Mouse (Mus musculus) adrenal gland, adult 18-20 months (tissue): ENCODE data around the gene Arl6ip4. TPM values are rescaled to one million over a fixed set of nuclear protein-coding genes. Genes with fewer than 3 reads are reported as not detected.
A peak's percentile ranks its signal among the peaks of the same experiment; 100 is the strongest.

Experiments used
- DNase-seq, 2 experiments: peaks; one replicate each; pipeline ENCODE4 v3.0.0; 2021 to 2022; ENCODE audit warnings: low spot score in 2 of 2
- total RNA-seq, 2 experiments: library from RNA; stranded (reverse); gene quantifications; 1 replicate in 1 of 2; 2 replicates in 1 of 2; pipeline ENCODE4 v1.2.3; 2021

Arl6ip4 gene
- total RNA-seq, 2 experiments from 2014 or later, result 51.3 to 56.8 TPM

GRCm38 (mm10) chr5:124093852-124094604, 21.9 kb upstream of the Arl6ip4 start:
- no peak for DNase-seq

- DNase-seq, result no peak
Measured at GRCm38 (mm10) chr5:124095077-124095581, 20.8 kb upstream of the Arl6ip4 start.

GRCm38 (mm10) chr5:124095596-124096232, 20.2 kb upstream of the Arl6ip4 start, which contains the start of gene Abcb9:
Gene Abcb9, minus strand, starts transcription at chr5:124095798.
- peak; percentile 97 to 98 for DNase-seq

- no peak for DNase-seq
Measured at GRCm38 (mm10) chr5:124098923-124099322, 17.0 kb upstream of the Arl6ip4 start.

GRCm38 (mm10) chr5:124100128-124101044, 15.5 kb upstream of the Arl6ip4 start:
- no peak for DNase-seq

- no peak for DNase-seq
Measured at GRCm38 (mm10) chr5:124102326-124102725, 13.6 kb upstream of the Arl6ip4 start.

GRCm38 (mm10) chr5:124103020-124103419, 12.9 kb upstream of the Arl6ip4 start:
- no peak for DNase-seq

- DNase-seq, result no peak
Measured at GRCm38 (mm10) chr5:124103552-124103951, 12.3 kb upstream of the Arl6ip4 start.

GRCm38 (mm10) chr5:124111077-124111741, 4.7 kb upstream of the Arl6ip4 start:
- peak in 1 of 2 experiments; percentile 47 for DNase-seq

- peak; percentile 91 to 94 for DNase-seq
Measured at GRCm38 (mm10) chr5:124111742-124112497, 4.0 kb upstream of the Arl6ip4 start, which contains the start of gene Ogfod2. Gene Ogfod2, plus strand, starts transcription at chr5:124112297.

- DNase-seq, result peak in 1 of 2 experiments; percentile 43
Measured at GRCm38 (mm10) chr5:124112531-124112930, 3.4 kb upstream of the Arl6ip4 start.

GRCm38 (mm10) chr5:124113030-124113429, 2.9 kb upstream of the Arl6ip4 start:
- peak; percentile 63 to 69 for DNase-seq

GRCm38 (mm10) chr5:124114276-124115025, 1.4 kb upstream of the Arl6ip4 start:
- DNase-seq, result no peak

GRCm38 (mm10) chr5:124115531-124115930, 358 bp upstream of the Arl6ip4 start:
- no peak for DNase-seq

GRCm38 (mm10) chr5:124119204-124119603, 3.3 kb downstream of the Arl6ip4 start:
- no peak for DNase-seq

- no peak for DNase-seq
Measured at GRCm38 (mm10) chr5:124122357-124122756, 6.5 kb downstream of the Arl6ip4 start.

- DNase-seq, result no peak
Measured at GRCm38 (mm10) chr5:124125093-124125492, 9.2 kb downstream of the Arl6ip4 start.

GRCm38 (mm10) chr5:124134261-124134660, 18.4 kb downstream of the Arl6ip4 start:
- no peak for DNase-seq

GRCm38 (mm10) chr5:124138066-124138465, 22.2 kb downstream of the Arl6ip4 start:
- DNase-seq, result no peak
